Mouse (Mus musculus) gastrocnemius, postnatal 4 days (tissue): ENCODE measurements around the gene Klhdc3. TPM values are rescaled to one million over a fixed set of nuclear protein-coding genes. Genes with fewer than 3 reads are reported as not detected.

ENCODE experiments used
- DNase-seq, 2 experiments: peaks; one replicate each; pipeline ENCODE4 v3.0.0; 2021 to 2022; ENCODE audit warnings: low spot score in 2 of 2, mixed read lengths in 2 of 2
- total RNA-seq, 2 experiments: library from RNA; stranded (reverse); gene quantifications; 2 replicates each; pipeline ENCODE4 v1.2.3; 2021

Gene Klhdc3
- total RNA-seq, 2 experiments from 2014 or later, result 191 to 192 TPM

DNA sequence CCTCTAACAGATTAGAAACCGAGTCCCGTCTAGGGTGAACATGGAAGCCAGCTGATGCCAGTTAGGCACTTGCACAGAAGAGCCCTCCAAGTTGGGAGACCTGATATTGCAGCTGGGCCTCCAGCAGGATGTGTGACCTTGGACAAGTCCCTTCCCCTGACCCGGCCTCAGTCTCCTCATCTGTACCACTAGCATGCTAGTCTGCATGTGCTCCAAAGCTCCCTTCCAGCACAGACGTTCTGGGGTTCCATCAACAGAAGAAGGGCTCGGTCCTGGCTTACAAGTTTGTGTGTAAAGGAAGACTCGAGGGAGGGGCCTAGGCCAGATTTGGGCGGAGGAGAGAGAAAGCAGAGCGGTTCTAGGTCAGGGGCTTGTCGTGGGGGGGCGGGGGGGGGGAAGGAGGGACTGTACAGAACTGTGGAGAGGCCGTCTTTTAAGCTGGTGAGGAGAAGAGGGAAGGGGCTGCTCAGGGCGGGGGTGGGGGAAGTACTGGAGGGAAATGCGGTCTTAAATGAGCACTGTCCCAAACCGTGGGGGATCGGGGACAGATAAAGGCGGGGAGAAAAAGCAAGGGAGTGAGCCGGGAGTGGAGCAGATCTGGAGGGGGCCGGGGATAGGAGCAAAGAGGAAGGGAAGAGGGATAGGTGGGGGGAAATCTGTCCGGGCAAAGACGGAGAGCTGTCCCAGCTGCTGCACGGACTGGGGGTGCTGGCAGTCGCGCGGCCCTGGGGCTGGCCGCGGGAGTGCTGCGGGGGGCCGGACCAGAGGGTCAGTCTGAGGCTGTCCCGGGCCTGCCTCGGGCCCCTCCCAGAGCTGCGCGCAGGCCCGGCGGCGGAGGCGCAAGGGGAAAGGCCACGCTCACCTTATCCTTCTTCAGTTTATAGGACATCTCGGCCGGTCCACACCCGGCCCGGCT lies 23.5 kb upstream of the Klhdc3 start:
- no peak for DNase-seq

DNA sequence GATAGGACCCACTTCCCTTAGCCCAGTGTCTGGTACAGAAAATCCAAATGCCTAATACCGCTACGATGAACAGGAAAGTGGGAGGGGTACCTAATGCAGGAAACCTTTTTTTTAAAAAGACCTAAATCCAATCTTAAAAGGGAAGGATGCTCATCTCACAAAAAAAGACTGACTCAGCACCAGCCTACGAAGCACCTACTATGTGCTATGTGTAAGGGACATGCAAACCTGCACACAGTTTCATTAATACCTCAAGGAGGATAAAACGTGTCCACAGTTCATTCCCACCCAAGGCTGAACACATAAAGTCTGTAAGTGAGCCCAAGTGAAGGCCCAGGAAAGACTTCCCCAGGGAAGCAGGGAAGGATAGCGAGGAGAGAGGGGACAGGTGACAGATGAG lies 21.8 kb upstream of the Klhdc3 start:
- DNase-seq, result no peak

DNA sequence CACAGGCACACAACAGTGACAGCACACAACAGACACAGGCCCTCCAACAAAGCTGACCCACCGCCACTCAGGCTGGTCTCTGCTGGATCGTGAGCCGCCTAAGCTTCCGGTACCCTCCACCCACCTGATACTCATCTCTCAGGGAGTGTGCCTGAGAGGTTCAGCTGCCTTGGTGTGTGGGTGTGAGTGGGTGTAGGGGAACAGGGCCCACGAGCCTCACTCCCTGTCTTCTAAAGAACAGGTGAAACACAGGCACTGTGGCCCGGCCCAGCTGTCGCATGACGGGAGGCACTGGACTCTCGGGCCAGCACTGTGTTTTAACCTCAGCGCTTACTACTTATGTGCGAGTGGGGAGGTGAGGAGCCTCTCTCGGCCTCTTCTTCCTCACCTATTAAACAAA lies 21.4 kb upstream of the Klhdc3 start:
- DNase-seq, result no peak

DNA sequence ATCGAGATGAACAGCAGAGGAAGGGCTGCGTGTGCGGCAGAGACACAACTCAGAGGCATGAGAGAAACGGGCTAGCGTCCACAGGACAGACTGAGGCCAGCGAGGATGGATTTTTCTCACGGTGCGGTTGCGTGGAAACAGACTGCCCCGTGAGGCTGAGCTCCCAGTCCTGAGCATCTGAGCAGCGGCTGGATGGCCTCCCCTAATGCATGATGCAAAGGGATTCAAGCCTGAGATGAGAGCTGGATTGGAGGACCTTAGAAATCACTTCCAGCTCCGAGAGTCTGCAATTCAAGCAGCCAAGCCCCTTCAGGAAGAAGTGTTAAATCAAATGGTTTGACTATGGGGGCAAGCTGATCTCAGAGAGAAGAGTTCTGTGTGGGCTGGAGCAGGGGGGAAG lies 20.8 kb upstream of the Klhdc3 start:
- no peak for DNase-seq

DNA sequence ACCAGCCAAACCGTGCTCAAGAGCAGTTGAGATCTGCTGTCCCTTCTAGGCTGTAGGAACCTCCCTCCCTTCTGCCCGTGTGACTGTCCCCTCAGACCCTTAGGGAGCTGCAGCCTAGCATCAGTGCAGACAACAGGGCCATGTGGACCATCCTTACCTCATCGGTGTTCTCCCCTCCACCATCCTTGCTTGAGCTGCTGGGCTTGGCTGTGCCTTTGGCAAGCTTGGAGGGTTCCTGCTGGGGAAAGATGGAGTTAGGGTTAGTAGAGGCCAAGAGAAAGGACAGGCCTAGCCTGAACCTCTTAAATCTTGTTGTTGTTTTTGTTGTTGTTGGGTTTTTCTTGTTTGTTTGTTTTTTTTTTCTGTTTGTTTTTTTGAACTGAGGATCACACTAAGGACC lies 19.2 kb upstream of the Klhdc3 start:
- no peak for DNase-seq

DNA sequence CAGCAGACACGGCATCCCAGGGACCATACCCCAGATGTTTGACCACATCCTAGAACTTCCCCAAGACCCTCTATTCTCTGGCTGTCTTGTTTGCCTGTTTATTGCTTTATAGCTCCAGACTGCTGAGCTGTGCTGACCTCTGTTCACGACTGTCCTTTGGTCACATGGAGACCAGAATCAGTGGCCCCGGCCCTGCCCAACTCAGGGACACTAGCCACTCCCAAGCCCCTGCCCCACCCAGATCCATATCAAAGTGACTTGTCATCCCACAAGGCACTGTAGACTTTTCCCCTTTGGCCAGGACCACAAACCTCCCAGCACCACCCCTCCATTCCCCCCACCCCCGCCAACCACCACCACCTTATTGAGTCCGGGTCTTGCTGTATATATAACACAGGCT lies 18.5 kb upstream of the Klhdc3 start:
- DNase-seq, result no peak

DNA sequence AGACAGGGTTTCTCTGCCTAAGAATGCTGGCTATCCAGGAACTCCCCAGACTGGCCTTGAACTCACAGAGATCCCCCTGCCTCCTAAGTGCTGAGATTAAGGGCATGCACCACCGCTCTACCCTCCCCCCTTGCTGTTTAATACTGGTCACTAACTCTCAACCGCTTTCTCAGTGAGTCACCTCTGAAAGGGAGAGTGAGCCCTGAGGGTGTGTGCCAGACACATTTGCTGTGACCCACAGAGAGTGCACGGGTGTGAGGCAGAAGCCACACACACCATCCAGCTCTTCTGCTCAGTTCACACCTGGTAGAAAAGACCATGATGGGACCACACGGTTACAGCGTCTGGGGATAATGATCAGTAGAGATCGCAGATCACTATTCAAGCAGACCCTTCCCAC lies 17.8 kb upstream of the Klhdc3 start:
- DNase-seq, result no peak

DNA sequence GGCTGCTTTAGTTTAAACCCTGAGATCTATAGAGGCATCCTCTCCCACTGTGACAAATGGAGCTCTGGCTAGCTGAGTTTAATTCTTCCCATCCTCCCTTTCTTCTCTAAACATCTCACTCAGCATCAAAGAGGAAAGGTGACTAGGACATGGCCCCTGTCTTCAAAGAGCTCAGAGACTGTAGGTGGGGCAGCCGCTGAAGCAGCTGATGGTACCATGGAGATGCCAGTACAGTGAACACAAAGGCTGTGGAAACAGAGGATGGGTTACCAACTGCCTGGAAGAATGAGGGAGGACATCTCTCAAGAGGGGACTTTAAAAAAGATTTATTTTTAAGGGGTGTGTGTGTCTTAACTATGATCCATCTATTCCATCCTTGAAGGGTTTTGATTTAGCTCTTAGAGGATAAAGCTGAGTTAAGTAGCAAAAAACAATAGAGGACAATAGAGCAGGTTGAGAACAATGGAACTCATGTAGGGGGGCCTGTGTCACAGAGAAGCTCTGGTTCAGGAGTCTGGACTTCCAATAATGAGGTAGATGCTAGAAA lies 13.9 kb upstream of the Klhdc3 start:
- no peak for DNase-seq

DNA sequence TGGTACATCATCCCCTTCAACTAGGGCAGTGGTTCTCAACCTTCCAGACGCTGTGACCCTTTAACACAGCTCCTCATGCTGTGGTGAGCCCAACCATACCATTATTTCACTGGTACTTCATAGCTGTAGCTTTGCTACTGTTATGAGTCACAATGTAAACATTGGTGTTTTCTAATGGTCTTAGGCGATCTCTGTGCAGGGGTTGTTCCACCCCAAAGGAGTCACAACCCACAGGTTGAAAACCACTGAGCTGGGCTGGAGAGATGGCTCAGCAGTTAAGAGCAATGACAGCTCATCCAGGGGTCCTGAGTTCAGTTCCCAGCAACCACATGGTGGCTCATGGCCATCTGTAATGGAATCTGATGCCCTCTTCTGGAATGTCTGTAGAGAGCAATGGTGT lies 10.7 kb upstream of the Klhdc3 start:
- DNase-seq, result no peak

DNA sequence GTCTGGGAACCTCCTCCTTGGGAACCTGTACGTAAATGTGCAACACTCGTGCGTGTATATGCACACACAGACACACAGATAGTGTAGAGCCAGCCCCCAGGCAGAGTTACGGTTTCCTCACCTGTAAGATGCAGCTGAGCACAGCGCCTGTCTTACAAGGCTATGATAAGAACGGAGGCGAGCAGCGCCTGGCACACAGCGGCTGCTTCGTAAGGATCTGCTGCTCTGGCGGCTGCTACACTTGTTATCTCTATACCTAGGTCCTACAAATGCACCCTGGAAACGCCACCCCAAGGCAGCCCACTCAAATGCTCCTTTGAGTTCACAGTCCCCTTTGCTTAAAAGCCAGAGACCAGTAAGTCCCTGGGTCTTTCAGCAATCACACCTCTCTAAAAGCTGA lies 10.0 kb upstream of the Klhdc3 start:
- no peak for DNase-seq

DNA sequence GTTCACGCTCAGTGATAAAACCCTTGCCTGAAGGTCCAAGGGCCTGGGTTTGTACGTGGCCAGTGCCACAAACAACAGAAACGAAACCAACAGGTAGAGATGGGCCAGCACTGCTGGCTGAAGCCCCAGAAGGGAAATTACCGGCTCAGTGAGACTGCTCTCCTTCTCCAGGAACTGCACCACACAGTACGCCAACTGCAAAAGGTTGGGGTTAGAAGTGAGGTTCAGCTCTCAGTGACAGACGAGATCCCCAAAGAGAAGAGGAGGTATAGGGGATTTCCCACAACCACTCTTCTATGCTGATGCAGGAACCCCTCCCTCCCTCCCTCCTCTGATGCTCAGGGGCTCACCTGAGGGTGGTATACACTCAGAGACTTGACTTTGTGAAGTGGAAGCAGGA lies 5.2 kb upstream of the Klhdc3 start:
- DNase-seq, result no peak

DNA sequence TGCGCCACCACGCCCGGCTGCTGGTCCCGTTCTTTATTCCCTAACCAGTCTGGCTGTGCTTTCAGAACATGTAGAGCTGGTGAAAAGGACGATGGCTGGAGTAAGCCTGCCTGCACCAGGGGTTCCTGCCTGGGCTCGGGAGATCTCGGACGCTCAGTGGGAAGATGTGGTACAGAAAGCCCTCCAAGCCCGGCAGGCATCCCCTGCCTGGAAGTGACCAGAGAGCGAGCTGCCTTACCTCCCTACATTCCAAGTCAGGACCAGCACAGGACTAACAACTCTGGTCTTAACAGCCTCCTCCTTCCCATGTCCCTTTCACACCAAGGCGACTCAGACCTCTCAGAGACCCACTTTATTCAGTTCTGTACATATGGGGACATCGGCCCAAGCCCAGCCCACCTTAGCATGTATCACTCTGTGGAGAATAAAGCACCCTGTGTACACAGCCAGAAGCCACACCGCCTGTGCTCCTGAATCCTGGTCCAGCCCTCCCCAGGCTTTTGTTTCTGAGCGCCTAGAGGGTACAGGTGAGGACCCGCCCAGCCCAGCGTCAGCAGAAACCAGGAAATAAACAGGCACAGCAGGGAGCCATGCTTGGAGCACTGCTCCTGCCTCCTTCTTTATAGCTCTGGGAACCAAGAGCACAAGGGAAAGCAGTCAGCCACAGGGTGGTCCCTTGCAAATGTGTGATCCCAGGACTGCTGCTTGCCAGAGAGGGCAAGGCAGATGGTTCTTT lies 2.1 kb upstream of the Klhdc3 start:
- DNase-seq, result no peak

DNA sequence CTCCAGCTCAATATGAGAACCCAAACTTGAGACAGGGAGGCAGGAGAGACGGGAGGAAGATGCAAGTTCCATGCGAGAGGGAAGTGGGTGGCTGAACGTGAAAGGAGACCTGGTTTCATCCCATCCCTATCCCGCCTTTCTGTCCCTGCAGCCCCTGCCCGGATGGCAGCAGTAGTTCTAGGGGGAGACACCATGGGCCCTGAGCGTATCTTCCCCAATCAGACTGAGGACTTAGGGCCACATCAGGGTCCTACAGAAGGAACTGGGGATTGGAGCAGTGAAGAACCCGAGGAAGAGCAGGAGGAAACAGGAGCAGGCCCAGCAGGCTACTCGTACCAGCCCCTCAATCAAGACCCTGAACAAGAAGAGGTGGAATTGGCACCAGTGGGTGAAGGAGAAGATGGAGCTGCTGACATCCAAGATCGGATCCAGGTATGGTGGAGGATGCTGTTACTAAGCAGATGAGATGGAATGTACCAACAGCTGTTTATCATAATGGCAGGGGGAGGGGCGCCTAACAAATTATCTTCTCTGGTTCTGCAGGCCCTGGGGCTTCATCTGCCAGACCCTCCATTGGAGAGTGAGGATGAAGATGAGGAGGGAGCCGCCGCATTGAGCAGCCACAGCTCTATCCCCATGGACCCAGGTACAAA lies 878 bp upstream of the Klhdc3 start:
- DNase-seq, result no peak

DNA sequence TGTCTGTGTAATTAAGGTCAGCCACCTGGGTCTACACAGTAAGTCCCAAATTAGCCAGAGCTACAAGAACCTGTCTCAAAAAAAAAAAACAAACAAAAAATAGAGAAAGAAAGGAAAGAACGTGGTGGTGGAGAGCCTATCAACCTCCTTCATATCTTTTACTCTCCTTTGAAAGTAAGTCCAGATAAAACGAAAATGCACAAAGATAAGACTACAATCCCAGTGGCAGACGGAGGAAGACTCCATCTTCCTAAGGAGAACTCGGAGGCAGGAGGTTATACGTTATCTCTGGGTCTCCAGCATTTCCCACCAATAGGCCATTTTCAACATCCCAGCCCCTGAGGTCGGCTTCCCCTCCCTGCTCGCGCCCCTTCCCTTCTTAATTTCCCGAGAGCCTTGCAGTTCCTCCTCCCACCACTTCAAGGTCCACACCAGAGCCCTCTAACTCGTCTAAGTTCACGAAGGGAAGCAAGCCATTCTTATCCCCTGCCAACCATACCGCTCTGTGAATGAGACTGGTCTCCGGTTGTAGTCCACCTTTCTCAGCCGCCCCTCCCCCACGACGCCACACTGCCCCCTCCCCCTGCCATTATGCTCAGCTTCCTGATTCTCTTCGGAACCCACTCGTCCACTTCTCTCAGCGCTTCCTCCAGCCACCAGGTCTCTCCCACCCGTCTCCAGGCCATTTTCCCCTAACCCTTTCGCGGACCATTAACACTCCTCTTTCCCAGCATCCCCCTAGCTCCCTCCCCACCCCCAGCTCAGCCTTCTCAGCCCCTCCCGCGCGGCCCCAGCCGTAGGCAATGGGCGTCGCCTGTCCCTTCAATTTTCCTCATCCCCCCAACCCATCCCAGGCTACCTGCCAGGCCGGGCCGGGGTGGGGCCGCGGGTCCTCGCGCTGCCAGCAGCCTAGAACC lies 613 bp downstream of the Klhdc3 start:
- DNase-seq, result peak in 1 of 2 experiments; percentile 57

DNA sequence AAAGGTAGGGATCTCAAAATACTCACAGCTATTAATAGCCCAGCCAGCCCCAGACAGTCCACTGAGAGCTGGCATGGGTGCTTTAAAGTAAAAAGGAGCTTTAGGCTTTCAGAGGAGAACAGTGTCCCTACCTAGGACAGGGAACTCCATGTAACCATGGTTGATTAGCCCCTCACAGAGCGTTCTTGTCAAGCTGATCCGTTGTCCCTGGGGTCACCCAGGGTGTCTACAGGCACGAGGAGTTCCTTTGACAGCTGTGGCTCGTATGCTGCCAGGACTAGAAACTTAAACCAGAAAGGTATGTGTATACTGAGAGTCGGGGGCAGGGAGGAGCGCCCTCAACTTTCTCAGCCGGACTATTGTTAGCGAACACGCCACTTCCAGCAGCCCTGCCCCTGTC lies 1.8 kb downstream of the Klhdc3 start:
- DNase-seq, result no peak

DNA sequence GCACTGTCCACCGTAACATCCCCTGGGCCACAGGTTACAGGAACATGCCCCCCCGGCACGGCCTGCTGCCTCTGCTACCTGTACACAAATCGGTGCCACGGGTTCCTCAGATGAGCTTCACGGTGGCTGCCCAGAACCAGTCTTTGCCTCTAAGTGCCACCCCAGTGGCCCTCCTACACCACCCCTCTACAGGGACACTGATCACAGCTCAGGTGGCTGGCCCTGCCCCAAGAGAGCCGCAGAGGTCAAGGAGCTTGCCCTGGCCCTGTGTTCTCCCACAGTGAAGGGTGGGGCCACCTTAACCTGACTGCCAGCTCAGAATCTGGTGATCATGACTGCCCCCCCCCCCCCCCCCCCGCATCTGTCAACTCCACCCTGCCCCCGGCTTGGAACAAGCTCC lies 2.3 kb downstream of the Klhdc3 start, which contains the start of gene Mea1:
TSS of gene Mea1 (plus strand) at position 378 of the 400 bp plus-strand sequence.
- DNase-seq, result no peak

DNA sequence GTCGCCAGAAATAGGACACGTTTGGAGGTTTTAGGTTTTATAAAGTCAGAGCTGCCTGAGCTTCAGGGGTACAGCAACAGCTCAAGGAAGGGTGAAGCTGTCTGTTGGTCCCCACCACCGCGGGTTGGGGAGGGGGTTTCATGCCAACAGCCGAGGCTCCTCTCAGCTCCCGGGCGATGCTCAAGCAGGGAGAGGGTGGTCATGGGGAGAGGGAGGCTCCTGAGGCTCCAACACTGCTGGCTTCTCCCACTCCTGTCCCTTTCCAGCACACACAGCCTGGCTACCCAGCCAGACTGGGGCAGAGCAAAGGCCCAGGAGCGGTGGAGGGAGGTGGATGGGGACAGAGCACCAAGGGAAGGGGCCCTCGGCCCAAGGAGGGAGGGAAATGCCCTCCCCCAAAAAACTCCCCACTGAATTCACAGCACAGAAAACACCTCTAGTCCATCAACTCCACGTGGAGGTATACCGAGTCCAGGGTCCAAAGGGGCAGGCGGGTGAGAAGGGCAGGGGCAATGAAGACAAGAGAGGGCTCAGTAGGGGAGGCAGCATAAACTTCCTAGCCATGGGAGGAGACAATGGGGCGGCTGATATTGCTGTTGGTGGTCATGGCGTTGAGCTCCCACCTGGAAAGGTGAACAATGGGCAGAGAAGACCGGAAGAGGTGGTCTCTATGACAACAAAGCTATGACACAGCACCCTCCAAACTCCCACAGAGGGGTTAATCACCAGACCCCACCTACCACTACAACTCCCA lies 6.0 kb downstream of the Klhdc3 start:
- DNase-seq, result no peak

DNA sequence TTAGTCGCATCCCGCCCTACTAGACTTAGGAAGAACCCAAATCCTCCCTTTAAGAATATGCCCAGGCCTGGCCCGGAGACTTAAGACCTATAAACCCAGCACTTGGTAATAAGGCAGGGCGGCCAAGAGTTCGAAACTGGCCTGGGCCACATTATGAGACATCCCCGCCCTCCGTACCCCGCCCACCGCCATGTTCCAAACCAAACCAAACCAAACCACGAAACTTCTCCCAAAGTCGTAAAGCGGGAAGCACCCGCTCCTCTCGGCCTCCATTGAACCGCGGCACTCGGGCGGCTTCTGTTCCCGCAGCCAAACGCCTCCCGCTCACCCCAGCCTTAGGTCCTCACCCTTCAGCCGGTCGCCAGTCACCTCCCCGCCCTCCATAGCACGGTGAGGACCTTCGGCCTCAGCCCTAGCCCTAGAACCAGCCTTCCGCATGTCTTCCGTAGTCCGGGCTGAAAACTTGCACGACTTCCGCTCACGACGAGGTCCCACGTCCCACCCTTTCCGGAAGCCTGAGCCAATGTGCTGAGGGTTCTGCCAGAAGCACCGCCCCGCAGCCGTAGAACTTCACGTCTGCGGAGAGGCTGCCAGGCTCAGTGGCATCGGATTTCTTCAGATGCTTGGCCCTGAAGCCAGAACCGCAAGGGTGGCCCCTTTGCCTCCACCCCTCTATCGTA lies 6.7 kb downstream of the Klhdc3 start, which contains the start of gene Rrp36:
TSS of gene Rrp36 (minus strand) at position 503 of the 680 bp plus-strand sequence.
- DNase-seq, result peak; percentile 80 to 92

DNA sequence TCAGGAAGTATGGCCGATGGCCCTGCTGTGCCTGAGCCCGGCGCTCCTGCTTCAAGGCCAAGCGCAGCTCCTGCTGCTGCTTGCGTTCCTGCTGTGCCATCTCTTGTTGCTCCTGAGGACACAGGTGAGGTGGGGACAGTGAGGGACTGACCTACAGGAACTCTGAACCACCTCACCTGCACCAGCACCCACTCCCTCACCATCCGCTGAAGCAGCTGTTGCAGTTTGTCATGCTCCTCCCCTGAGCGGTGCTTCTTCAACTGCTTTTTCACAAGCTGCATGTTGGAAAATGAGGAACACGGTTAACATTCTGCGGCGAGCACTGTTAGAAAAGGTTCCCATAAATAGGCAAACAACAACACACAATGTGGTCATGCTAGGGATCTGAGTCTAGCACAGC lies 10.8 kb downstream of the Klhdc3 start:
- DNase-seq, result no peak
